26 mouse cellular contexts compared by ENCODE assay signal in genomic region chr6:134625431-134625830, GRCm38 (mm10).
"Had no signal": no experiment of that assay in that cellular context is flagged by ENCODE, and none has a peak within 500 bp of the region (broad histone marks: within the 10 kb centered on the region; RNA-seq: fewer than 3 reads in every experiment).

No protein-coding gene starts in this region.

- DNase-seq: gastrocnemius, adult 2 months; gastrocnemius, postnatal 10 days; gastrocnemius, postnatal 25 days; heart, adult 18-20 months; heart, postnatal 14 days; heart, postnatal 36 days; kidney, adult 11 months; kidney, adult 2 months; kidney, adult 9 months; kidney, postnatal 14 days; kidney, postnatal 36 days; layer of hippocampus, adult 9-11 months; layer of hippocampus, postnatal 36 days; left cerebral cortex, postnatal 4 days had no signal

- H3K4me3 ChIP-seq: gastrocnemius, adult 2 months; heart, embryonic 10.5 days; heart, embryonic 12.5 days; hindbrain, embryonic 13.5 days; hindbrain, embryonic 15.5 days; intestine, embryonic 15.5 days; kidney, embryonic 15.5 days; limb, embryonic 13.5 days; limb, embryonic 15.5 days; liver, embryonic 12.5 days had no signal

- H3K4me1 ChIP-seq: hindbrain, embryonic 13.5 days; hindbrain, embryonic 15.5 days; intestine, embryonic 15.5 days; liver, embryonic 12.5 days had no signal

- H3K9me3 ChIP-seq: heart, embryonic 10.5 days; heart, embryonic 12.5 days; hindbrain, embryonic 13.5 days; hindbrain, embryonic 15.5 days; intestine, embryonic 15.5 days; kidney, embryonic 15.5 days; limb, embryonic 13.5 days; limb, embryonic 15.5 days; liver, embryonic 12.5 days had no signal

- ATAC-seq: hindbrain, postnatal 0 days; intestine, embryonic 15.5 days; liver, embryonic 12.5 days had no signal

- H3K4me2 ChIP-seq: heart, embryonic 12.5 days; hindbrain, embryonic 13.5 days; hindbrain, embryonic 15.5 days; intestine, embryonic 15.5 days; kidney, embryonic 15.5 days; limb, embryonic 13.5 days; limb, embryonic 15.5 days; liver, embryonic 12.5 days had no signal

- H3K27me3 ChIP-seq: heart, embryonic 12.5 days; hindbrain, embryonic 15.5 days; intestine, embryonic 15.5 days; kidney, embryonic 15.5 days; limb, embryonic 15.5 days had no signal

- H3K36me3 ChIP-seq: heart, embryonic 10.5 days; heart, embryonic 12.5 days; hindbrain, embryonic 13.5 days; hindbrain, embryonic 15.5 days; intestine, embryonic 15.5 days; kidney, embryonic 15.5 days; limb, embryonic 13.5 days; limb, embryonic 15.5 days; liver, embryonic 12.5 days had no signal

- H3K9ac ChIP-seq: heart, embryonic 12.5 days; hindbrain, embryonic 13.5 days; hindbrain, embryonic 15.5 days; intestine, embryonic 15.5 days; kidney, embryonic 15.5 days; limb, embryonic 13.5 days; limb, embryonic 15.5 days; liver, embryonic 12.5 days; liver, embryonic 14.5 days had no signal

- H3K27ac ChIP-seq: gastrocnemius, adult 2 months; heart, embryonic 10.5 days; hindbrain, embryonic 13.5 days; hindbrain, embryonic 15.5 days; hindbrain, postnatal 0 days; intestine, embryonic 15.5 days; kidney, embryonic 15.5 days; kidney, postnatal 0 days; limb, embryonic 13.5 days; limb, embryonic 15.5 days; liver, embryonic 12.5 days; liver, embryonic 14.5 days had no signal
